Comparison of ENCODE assay signal across 9 mouse cellular contexts in the genomic region with DNA sequence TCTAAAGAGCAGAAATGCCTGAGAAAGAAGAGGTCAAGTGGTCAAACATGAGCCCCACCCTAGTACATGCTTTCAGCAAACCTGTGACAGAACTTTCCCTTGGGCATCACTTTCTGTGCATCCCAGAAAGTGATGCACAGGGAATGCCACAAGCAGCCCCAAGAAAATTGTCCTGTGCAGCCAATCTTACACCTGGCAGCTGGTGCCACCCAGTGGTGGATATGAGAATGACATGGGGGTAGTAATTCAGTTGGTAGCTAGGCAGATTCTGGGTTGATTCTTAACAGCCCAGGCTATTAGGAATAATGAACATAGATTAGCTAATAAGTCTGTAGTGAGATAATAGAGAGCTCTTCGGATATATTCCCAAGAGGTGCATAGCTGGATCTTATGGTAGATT.
DNase-seq lines count a peak whose midpoint lies in the region; ATAC-seq and TF ChIP-seq lines count a peak whose summit lies in the region.
"Had no signal": no experiment of that assay in that cellular context is flagged by ENCODE, and none has a peak within 500 bp of the region (broad histone marks: within the 10 kb centered on the region; RNA-seq: fewer than 3 reads in every experiment).

No protein-coding gene starts in this region.

- H3K27ac ChIP-seq in lung, postnatal 0 days (ENCODE audit: low read length): no peak overlapping the region
- H3K27ac ChIP-seq: limb, embryonic 15.5 days had no signal

- peak; percentile 96 for TF ChIP-seq CTCF in E14TG2a.4 (conservative IDR thresholded peaks at IDR 0.05; ENCODE audit: low read length)
- TF ChIP-seq CTCF in lung, postnatal 0 days (IDR thresholded peaks at IDR 0.05): peak; percentile 93

- H3K9me3 ChIP-seq in E14TG2a.4 (ENCODE audit: low read length): no peaks in the 10 kb centered on the region
- no peaks in the 10 kb centered on the region for H3K9me3 ChIP-seq in lung, postnatal 0 days (ENCODE audit: low read length)
- H3K9me3 ChIP-seq: limb, embryonic 15.5 days had no signal

- intact Hi-C loops in gastrocnemius, postnatal 36 days (cut with DNase I): loop anchor here (2.0 to 10.0 kb wide), 3 partner anchors 46 to 609 kb away; no protein-coding TSS in a partner anchor

- no peak for ATAC-seq in lung, postnatal 0 days

- peak; percentile 70 for DNase-seq in ZHBTc4 (ENCODE audit: low read depth, low spot score)
- peak; percentile 84 to 90 for DNase-seq in cerebellum, postnatal 36 days
- DNase-seq in gastrocnemius, postnatal 36 days: peak; percentile 46 to 62
- peak; percentile 83 for DNase-seq in layer of hippocampus, adult 11-12 months (ENCODE audit: low spot score)
- DNase-seq in lung, postnatal 0 days (ENCODE audit: low spot score): peak; percentile 73
- DNase-seq in right cerebral cortex, postnatal 25 days: peak; percentile 68
- peak; percentile 25 for DNase-seq in yolk sac, embryonic 10.5 days (ENCODE audit: low spot score)

- H3K27me3 ChIP-seq in E14TG2a.4 (ENCODE audit: insufficient read depth, low read length): no peaks in the 10 kb centered on the region
- no peaks in the 10 kb centered on the region for H3K27me3 ChIP-seq in lung, postnatal 0 days (replicated peaks; ENCODE audit: insufficient read depth, low read length)
- H3K27me3 ChIP-seq: limb, embryonic 15.5 days had no signal

- H3K9ac ChIP-seq in lung, postnatal 0 days (replicated peaks; ENCODE audit: low read depth): no peak overlapping the region
- H3K9ac ChIP-seq: limb, embryonic 15.5 days had no signal

- WGBS in lung, postnatal 0 days: 11% methylated on average over 1 of the region's 1 CpGs

- no peak overlapping the region for H3K4me3 ChIP-seq in E14TG2a.4 (replicated peaks; ENCODE audit: low read length)
- H3K4me3 ChIP-seq in lung, postnatal 0 days (ENCODE audit: low read depth, low read length): no peak overlapping the region
- H3K4me3 ChIP-seq: limb, embryonic 15.5 days had no signal

- no peak for TF ChIP-seq EP300 in lung, postnatal 0 days (IDR thresholded peaks at IDR 0.05)

- no peak overlapping the region for H3K4me2 ChIP-seq in lung, postnatal 0 days (replicated peaks; ENCODE audit: low read depth, low read length)
- H3K4me2 ChIP-seq: limb, embryonic 15.5 days had no signal

- H3K36me3 ChIP-seq in E14TG2a.4 (ENCODE audit: insufficient read depth, low read length): no peaks in the 10 kb centered on the region
- no peaks in the 10 kb centered on the region for H3K36me3 ChIP-seq in lung, postnatal 0 days (ENCODE audit: insufficient read depth, low read length)
- H3K36me3 ChIP-seq: limb, embryonic 15.5 days had no signal

- no peaks in the 10 kb centered on the region for H3K4me1 ChIP-seq in E14TG2a.4 (replicated peaks; ENCODE audit: low read depth, low read length)
- H3K4me1 ChIP-seq in lung, postnatal 0 days (ENCODE audit: insufficient read depth, low read depth, low read length): no peaks in the 10 kb centered on the region
- H3K4me1 ChIP-seq: limb, embryonic 15.5 days had no signal

Comparison
In these comparisons a context has a peak if more than half of its experiments do, and no peak if none do; other contexts are left out.
1. DNase-seq: peak in every context shown above with its lines; median percentile 87 in cerebellum, postnatal 36 days; 83 in layer of hippocampus, adult 11-12 months; 73 in lung, postnatal 0 days; 70 in ZHBTc4; 68 in right cerebral cortex, postnatal 25 days; 54 in gastrocnemius, postnatal 36 days; 25 in yolk sac, embryonic 10.5 days.